Mouse (Mus musculus) spleen, adult 2 months (tissue): ENCODE data around the gene Rdx. TPM values are rescaled to one million over a fixed set of nuclear protein-coding genes. Genes with fewer than 3 reads are reported as not detected.

Experiments used
- DNase-seq, 2 experiments: peaks; one replicate each; pipeline versions ENCODE4 v3.0.0 to v3.0.0-alpha.2; 2012 to 2021; ENCODE audit warnings: low spot score in 2 of 2, low read depth in 1 of 2
- H3K27ac ChIP-seq: fragments of 200-500 bp; 2 replicates; pipeline ENCODE4 v1.5.1; 2012; ENCODE audit warnings: low read length, inconsistent platforms; ENCODE audit not compliant: insufficient read depth
- H3K27me3 ChIP-seq: fragments of 200-500 bp; 2 replicates; pipeline ENCODE4 v1.6.1; 2012; ENCODE audit warnings: mild to moderate bottlenecking, moderate library complexity, low read length, inconsistent platforms; ENCODE audit not compliant: control insufficient read depth, insufficient read depth
- H3K36me3 ChIP-seq: fragments of 200-500 bp; 2 replicates; pipeline ENCODE4 v1.6.1; 2012; ENCODE audit warnings: mild to moderate bottlenecking, low read length, inconsistent platforms; ENCODE audit not compliant: control insufficient read depth, insufficient read depth
- H3K4me1 ChIP-seq: fragments of 200-500 bp; 2 replicates; pipeline ENCODE4 v1.6.1; 2011; ENCODE audit warnings: inconsistent platforms; ENCODE audit not compliant: control insufficient read depth, insufficient read depth, insufficient read length
- H3K4me3 ChIP-seq: fragments of 200-500 bp; 2 replicates; pipeline ENCODE4 v1.5.1; 2011; ENCODE audit warnings: mild to moderate bottlenecking, inconsistent platforms; ENCODE audit not compliant: insufficient read depth, insufficient read length; ENCODE audit errors: extremely low read depth
- CTCF ChIP-seq: fragments of 200-500 bp; IDR thresholded peaks from 2 replicates; pipeline ENCODE4 v1.5.1; 2011; ENCODE audit warnings: mild to moderate bottlenecking, inconsistent platforms; ENCODE audit not compliant: insufficient read depth, insufficient read length, insufficient replicate concordance; ENCODE audit errors: extremely low read depth
- POLR2A ChIP-seq: fragments of 200-500 bp; IDR thresholded peaks from 2 replicates; pipeline ENCODE4 v1.6.1; 2011; ENCODE audit warnings: low read depth, low read length, inconsistent platforms
- WGBS: fragments of 180-500 bp; shearing (Covaris S2); methylation state at CpG from one replicate; pipeline ENCODE4 v1.1.7; 2018; 5-methylcytosine and 5-hydroxymethylcytosine counted together
- polyA plus RNA-seq: library from polyadenylated mRNA; depleted of rRNA; stranded (reverse); fragments of >200 nt; gene quantifications from 2 replicates; pipeline ENCODE4 v1.2.3, GENCODE M21; 2012

The Rdx gene
- polyA plus RNA-seq, 1 experiment = 6.3 TPM

DNA sequence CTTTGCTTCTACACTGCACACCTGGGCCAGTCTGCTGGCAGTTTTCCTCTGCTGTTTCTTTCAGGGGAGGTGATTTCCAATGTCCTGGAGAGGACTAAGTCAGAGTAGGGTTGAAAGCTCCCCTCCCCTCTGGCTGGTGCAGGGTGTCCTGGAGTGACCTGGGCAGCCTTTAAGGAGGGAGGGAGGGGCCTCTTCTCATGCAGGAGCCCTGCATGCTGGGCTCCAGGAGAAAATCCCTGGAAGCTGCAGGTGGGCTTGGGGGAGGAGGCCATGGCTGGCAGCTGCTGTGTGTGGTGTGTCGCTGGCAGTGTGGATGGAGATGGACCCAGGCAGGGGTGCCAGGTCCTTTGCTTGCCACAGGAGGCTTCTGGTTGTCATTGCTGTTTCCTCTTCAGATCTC is 50.4 kb downstream of the Rdx start:
- no peak overlapping the region for H3K27ac ChIP-seq
- H3K4me3 ChIP-seq = no peak overlapping the region
- TF ChIP-seq POLR2A (no peak), CTCF (no peak)
- 94% methylated on average over 1 of the region's 1 CpGs for WGBS
- H3K4me1 ChIP-seq = no peaks in the 10 kb centered on the region
- DNase-seq = no peak
- no peaks in the 10 kb centered on the region for H3K27me3 ChIP-seq
- H3K36me3 ChIP-seq = no peaks in the 10 kb centered on the region

DNA sequence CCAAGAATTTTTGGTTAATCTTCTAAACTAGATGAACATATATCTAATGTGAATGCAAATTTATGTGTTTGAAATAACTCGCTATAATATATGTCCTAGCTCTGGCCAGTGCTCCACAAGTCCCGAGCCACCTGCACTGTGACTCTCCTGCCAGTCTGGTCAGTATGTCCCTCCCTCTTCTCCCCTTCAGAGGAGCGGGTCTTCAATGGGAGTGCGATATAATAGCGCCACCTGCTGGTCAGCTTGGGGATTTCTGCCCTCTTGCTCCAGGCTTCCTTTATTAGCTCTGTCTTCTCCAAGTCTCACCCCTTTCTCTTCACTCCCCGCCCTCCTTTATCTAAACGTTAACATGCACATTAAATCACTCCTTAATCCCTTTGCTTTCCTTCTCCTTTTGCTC is 51.6 kb downstream of the Rdx start:
- Histone ChIP-seq H3K27me3 (no peaks in the 10 kb centered on the region), H3K4me3 (no peak overlapping the region), H3K27ac (no peak overlapping the region), H3K36me3 (no peaks in the 10 kb centered on the region), H3K4me1 (no peaks in the 10 kb centered on the region)
- TF ChIP-seq CTCF (peak; percentile 96), POLR2A (no peak)
- peak; percentile 40 to 67 for DNase-seq
- WGBS = under 1% methylated on average over 7 of the region's 7 CpGs

DNA sequence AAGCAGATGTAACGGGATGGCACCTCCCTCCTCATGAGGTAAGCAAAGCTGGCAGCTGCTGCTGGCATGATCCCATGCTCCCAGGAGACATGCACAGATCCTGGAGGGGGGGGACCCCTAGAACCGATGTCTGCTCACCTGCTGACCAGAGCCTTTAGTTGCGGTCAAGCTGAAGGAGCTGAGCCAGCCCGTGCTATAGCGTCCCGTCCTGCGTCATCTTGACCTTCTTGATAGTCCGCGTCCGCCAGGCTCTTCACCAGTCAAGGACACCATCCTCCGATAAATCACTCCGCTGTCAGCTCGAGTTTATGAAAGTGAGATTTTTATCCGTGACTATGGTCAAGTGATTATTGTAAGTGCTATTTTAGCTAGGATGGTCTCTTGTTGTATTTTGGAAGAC is 53.5 kb downstream of the Rdx start:
- TF ChIP-seq CTCF (no peak), POLR2A (no peak)
- Histone ChIP-seq H3K4me3 (no peak overlapping the region), H3K4me1 (no peaks in the 10 kb centered on the region), H3K36me3 (no peaks in the 10 kb centered on the region), H3K27me3 (no peaks in the 10 kb centered on the region), H3K27ac (no peak overlapping the region)
- WGBS = 91% methylated on average over 14 of the region's 14 CpGs
- DNase-seq = no peak

DNA sequence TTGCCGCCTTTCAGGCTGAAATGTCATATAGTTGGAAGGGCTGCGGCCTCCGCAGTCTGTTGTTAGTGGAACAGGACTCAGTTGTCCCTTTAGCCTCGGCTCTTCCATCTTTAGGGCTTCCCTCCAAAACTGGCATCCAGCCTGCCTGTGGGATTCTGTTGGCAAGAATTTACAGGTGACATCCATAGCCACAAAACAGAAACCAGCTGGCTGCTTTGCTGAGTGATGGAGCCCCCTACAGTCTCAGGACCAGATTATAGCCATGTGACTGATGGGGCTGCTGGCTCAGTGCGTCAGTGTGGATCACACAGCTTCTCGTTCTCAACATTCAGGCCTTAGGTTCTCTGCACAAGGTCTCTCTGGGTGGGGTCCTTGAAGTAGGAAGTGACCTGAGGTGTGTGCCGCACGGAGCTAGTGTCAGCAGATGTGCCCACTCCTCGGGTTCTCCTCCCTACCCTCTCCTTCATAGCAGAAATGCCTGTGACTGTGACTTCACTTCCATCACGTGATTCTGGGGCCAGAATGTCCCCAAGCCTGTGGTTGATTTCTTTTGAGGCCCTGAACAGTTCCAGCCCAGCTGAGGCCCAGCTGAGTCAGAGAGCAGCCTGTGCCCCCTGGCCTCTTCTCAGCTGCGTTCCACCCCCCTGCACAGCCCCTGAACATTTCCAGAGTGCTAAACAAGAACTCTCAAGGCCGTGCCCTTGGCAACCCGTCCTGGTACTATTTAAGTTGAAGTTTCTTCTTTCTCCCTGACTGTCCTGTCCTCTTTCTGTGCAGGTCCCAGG is 55.3 kb downstream of the Rdx start:
- TF ChIP-seq POLR2A (no peak), CTCF (no peak)
- no peaks in the 10 kb centered on the region for H3K36me3 ChIP-seq
- H3K27me3 ChIP-seq = no peaks in the 10 kb centered on the region
- H3K27ac ChIP-seq = no peak overlapping the region
- DNase-seq = no peak
- H3K4me3 ChIP-seq = no peak overlapping the region
- no peaks in the 10 kb centered on the region for H3K4me1 ChIP-seq
- WGBS = 56% methylated on average over 13 of the region's 13 CpGs

DNA sequence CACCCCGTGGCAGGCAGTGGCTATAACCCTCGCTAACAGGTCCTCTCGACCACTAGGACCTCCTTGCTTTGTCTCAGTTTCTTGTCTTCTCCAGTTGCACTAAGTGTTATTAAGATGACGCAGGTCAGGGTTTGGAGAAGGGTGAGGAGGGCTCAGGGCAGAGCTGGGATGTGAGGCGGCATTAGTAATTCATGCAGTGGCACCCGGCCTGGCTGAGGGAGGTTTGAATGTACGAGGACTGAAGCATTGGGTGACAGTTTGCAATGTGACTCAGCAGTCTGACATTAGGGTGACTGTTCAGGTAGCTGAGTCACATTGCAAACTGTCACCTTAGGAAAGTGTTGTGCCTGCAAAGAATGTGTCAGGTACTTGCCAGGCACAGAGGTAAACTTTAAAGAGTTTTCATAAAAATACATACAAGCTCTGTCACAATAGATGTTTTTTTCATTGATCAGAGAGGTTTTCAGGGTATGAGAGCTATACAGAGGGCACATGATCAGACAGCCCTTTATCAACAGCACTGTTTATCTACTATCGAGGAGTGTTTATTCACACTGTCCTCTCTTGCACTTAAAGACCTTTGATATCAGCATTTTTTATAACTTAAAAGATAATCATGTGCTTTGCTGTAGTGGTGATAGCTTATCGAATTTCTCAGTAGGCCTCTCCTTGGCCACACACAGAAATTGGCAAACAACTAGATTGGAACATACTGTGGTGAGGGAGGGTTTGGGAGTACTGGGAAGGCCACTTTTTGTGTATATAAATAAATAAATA is 56.7 kb downstream of the Rdx start:
- no peak overlapping the region for H3K4me3 ChIP-seq

DNA sequence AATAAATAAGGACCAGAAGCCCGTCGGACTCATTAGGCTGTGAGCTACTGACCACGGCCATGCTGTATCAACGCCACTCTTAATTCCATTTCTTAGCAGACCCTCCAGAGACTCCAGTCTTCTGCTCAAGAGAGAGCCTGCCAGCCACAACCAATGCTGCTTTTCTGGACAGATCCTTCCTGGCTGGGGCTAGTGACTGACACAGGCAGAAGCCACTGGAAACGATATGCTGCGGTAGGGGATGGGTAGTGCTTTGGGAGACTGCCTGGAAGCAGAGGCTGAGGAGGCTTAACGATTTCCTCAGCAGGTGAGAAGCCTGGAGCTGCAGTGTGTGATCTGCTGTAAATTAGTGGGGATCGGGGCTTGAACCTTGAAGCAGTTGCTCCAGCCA is 57.2 kb downstream of the Rdx start:
- 89% methylated on average over 8 of the region's 8 CpGs for WGBS
- Histone ChIP-seq H3K27me3 (no peaks in the 10 kb centered on the region), H3K4me1 (no peaks in the 10 kb centered on the region), H3K4me3 (no peak overlapping the region), H3K27ac (no peak overlapping the region), H3K36me3 (no peaks in the 10 kb centered on the region)
- no peak for DNase-seq
- no peak for TF ChIP-seq POLR2A
- no peak for TF ChIP-seq CTCF

More for the DNA sequence above, 56.7 kb downstream of the Rdx start:
- Histone ChIP-seq H3K27me3 (no peaks in the 10 kb centered on the region), H3K4me1 (no peaks in the 10 kb centered on the region), H3K27ac (no peak overlapping the region), H3K36me3 (no peaks in the 10 kb centered on the region)
- 79% methylated on average over 9 of the region's 9 CpGs for WGBS
- no peak for DNase-seq
- TF ChIP-seq POLR2A (no peak), CTCF (no peak)

DNA sequence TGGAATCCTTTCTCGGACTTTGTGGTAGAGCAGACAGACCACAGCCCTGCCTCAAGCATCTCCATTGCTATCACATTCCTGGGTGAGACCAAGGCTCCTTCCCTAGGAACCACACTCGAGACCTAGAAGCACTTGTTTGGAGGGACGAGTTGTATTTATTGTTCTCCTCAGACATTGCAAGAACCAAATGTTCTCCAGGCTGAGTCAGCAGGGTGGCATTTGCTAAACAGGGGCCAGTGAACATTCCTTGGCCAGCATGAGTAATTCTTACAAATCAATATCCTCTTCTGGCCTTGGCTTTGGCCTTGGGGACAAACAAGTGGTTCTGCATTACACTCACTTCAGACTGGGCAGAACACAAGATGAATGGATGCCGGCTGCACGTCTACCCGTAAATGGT is 58.5 kb downstream of the Rdx start:
- no peak overlapping the region for H3K27ac ChIP-seq
- WGBS = 91% methylated on average over 6 of the region's 6 CpGs
- H3K27me3 ChIP-seq = no peaks in the 10 kb centered on the region
- no peaks in the 10 kb centered on the region for H3K4me1 ChIP-seq
- no peak for TF ChIP-seq CTCF
- TF ChIP-seq POLR2A = no peak
- H3K36me3 ChIP-seq = no peaks in the 10 kb centered on the region
- no peak overlapping the region for H3K4me3 ChIP-seq
- DNase-seq = no peak
